Mouse (Mus musculus) limb, embryonic 13.5 days (tissue): Measurements from ENCODE around the gene Ift80. TPM values are rescaled to one million over a fixed set of nuclear protein-coding genes. Genes with fewer than 3 reads are reported as not detected.
"Not testable (repeated sequence)": the region's sequence is repeated elsewhere in the genome, so short reads cannot be mapped to it uniquely, and the experiment has no call there.

Experiments
- ATAC-seq: fragments of 200-750 bp; cut with Nextera tagmentation; 2 replicates; pipeline ENCODE4 v1.8.0; 2017; ENCODE audit warnings: low read depth, moderate number of reproducible peaks, moderate TSS enrichment; ENCODE audit not compliant: low FRiP score
- H3K27ac ChIP-seq: fragments of 300-500 bp; sonication (generic); 2 replicates; pipeline ENCODE4 v1.5.1; 2015; ENCODE audit warnings: inconsistent platforms, mild to moderate bottlenecking, moderate library complexity
- H3K27me3 ChIP-seq: fragments of 300-500 bp; sonication (generic); 2 replicates; pipeline ENCODE4 v1.6.1; 2015; ENCODE audit warnings: mild to moderate bottlenecking, inconsistent platforms
- H3K36me3 ChIP-seq: fragments of 300-500 bp; sonication (generic); 2 replicates; pipeline ENCODE4 v1.6.1; 2015; ENCODE audit warnings: inconsistent platforms, mild to moderate bottlenecking, moderate library complexity
- H3K4me1 ChIP-seq: fragments of 300-500 bp; sonication (generic); 2 replicates; pipeline ENCODE4 v1.6.1; 2015; ENCODE audit warnings: inconsistent platforms
- H3K4me2 ChIP-seq: fragments of 300-500 bp; sonication (generic); replicated peaks from 2 replicates; pipeline ENCODE4 v1.6.1; 2015; ENCODE audit warnings: inconsistent platforms, mild to moderate bottlenecking, moderate library complexity
- H3K4me3 ChIP-seq: fragments of 300-500 bp; sonication (generic); 2 replicates; pipeline ENCODE4 v1.5.1; 2015; ENCODE audit warnings: moderate library complexity, mild to moderate bottlenecking, inconsistent platforms
- H3K9ac ChIP-seq: fragments of 300-500 bp; sonication (generic); 2 replicates; pipeline ENCODE4 v1.6.1; 2015; ENCODE audit warnings: mild to moderate bottlenecking, inconsistent platforms
- H3K9me3 ChIP-seq: fragments of 300-500 bp; sonication (generic); 2 replicates; pipeline ENCODE4 v1.6.1; 2016; ENCODE audit warnings: inconsistent platforms
- WGBS: fragments of 180-500 bp; shearing (Covaris S2); methylation state at CpG from one replicate; pipeline ENCODE4 v1.1.7; 2015; 5-methylcytosine and 5-hydroxymethylcytosine counted together
- polyA plus RNA-seq: library from polyadenylated mRNA; unstranded; fragments of >200 nt; fragmentation: Nextera tagmentation; extraction: Ambion mirVana; gene quantifications from 2 replicates; pipeline ENCODE4 v1.2.1, GENCODE M21; 2015

Ift80 gene
- polyA plus RNA-seq, 1 experiment from 2014 or later, result 21.8 TPM

DNA sequence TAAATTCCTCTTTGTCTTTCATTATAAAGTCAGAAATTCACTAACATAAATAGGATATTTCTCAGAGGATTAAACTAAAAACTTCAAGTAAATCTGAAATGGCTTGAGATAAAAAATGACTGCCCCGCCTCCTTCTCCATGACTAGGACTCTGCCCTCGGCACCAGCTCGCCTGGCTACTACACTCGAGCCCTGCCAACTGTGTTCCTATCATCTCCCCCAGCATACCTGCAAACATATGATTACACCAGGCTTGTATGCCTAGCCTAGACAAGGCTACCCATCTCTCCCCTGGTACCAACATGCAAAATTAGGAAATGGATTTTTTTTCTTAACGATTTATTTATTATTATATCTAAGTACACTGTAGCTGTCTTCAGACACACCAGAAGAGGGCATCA, 51.7 kb downstream of the Ift80 start:
- ATAC-seq, result no peak

DNA sequence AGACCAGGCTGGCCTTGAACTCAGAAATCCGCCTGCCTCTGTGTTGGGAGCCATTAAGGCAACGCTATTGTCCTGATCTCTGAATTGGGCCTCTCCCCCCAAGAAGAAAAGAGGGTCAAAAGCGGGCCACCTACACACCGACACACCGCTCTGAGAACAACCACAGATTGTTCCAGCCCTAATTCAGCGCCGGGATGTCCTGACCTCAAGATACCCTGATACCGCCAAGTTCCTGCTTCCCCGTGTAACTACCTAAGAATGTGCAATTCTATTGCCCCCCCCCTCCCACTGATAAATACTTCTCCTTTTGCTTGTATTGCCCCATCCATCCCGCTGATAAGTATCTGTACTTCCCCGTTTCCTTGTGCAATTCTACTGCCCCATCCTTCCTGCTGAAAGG, 52.4 kb downstream of the Ift80 start:
- not testable (repeated sequence) for H3K9me3 ChIP-seq, H3K9ac ChIP-seq, H3K36me3 ChIP-seq, H3K4me2 ChIP-seq, H3K27me3 ChIP-seq, H3K4me1 ChIP-seq, ATAC-seq, H3K27ac ChIP-seq, H3K4me3 ChIP-seq
- WGBS, result 93% methylated on average over 11 of the region's 11 CpGs

More for the DNA sequence above, 51.7 kb downstream of the Ift80 start:
- H3K4me1 ChIP-seq, result peaks cover 6% of the 10 kb centered on the region; the same call in 1 of the 2 replicates
- no peak overlapping the region for H3K27ac ChIP-seq
- H3K27me3 ChIP-seq, result no peaks in the 10 kb centered on the region
- no peaks in the 10 kb centered on the region for H3K9me3 ChIP-seq
- H3K4me2 ChIP-seq, result no peak overlapping the region
- peaks cover 7% of the 10 kb centered on the region for H3K36me3 ChIP-seq
- WGBS, result 92% methylated on average over 5 of the region's 5 CpGs
- no peak overlapping the region for H3K4me3 ChIP-seq
- no peak overlapping the region for H3K9ac ChIP-seq

DNA sequence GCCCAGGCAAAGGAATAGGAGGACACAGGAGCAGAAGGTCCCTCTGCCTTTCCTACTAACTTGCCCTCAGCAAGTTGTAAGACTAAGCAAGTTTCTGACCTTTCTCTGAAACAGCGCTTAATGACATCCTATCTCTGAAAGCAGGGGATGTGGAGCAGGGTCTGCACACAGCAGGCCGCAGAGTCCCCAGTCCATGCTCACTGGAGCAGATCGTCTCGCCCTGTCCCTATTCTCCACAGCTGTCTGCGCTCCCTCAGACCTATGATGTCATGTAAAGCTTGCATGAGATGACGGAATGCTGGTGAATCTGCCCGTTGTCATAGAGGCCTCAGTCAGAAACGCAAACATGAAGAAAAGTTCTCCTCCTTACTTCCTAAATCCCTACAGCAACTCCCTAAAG, 55.0 kb downstream of the Ift80 start:
- Histone ChIP-seq H3K4me2 (no peak overlapping the region), H3K27ac (no peak overlapping the region), H3K4me1 (peaks cover 6% of the 10 kb centered on the region; the same call in 1 of the 2 replicates), H3K27me3 (no peaks in the 10 kb centered on the region), H3K9ac (no peak overlapping the region), H3K4me3 (no peak overlapping the region), H3K36me3 (peaks cover 3% of the 10 kb centered on the region; the same call in 1 of the 2 replicates), H3K9me3 (no peaks in the 10 kb centered on the region)
- WGBS, result 85% methylated on average over 8 of the region's 8 CpGs
- ATAC-seq, result no peak

DNA sequence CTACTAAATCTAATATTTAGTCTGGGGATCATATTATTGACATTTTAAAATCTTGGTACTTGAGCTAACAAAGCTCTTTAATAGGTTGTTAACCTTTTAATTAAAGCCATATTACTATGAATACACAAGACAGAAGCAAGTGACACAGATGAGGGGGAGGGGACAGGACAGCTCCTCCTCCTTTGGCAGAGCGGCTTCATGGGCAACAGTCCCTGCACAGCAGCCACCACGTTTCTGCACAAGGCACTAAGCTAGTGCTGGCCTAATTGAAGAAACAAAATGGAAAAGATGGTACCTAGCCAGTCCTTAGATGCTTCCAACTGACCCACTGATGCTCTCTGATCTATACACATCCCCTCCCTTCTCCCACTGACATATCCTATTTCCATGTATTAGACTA, 55.5 kb downstream of the Ift80 start:
- Histone ChIP-seq H3K9ac (no peak overlapping the region), H3K27me3 (no peaks in the 10 kb centered on the region), H3K4me1 (peaks cover 6% of the 10 kb centered on the region; the same call in 1 of the 2 replicates), H3K9me3 (no peaks in the 10 kb centered on the region), H3K27ac (no peak overlapping the region), H3K4me2 (no peak overlapping the region), H3K36me3 (peaks cover 3% of the 10 kb centered on the region; the same call in 1 of the 2 replicates), H3K4me3 (no peak overlapping the region)
- 62% methylated on average over 2 of the region's 2 CpGs for WGBS
- no peak for ATAC-seq

DNA sequence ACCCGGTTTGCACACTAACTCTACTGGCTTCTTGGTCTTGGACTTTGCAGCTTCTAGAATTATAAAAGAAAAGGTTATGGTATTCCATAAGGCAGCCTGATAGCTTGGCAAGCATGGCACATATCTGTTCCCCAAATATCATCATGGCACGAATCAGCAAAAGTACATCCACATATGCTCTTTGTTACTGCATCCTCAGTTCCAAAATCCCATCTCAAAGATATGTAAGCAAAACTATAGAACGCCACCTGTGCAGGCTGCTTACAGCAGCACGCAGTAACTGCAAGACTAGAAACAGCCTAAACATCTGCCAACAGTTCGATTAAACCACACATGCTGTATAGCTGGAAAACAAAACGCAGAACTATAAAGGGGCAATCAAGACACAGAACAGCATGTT, 62.5 kb downstream of the Ift80 start:
- Histone ChIP-seq H3K36me3 (peaks cover 10% of the 10 kb centered on the region; the same call in 1 of the 2 replicates), H3K27me3 (no peaks in the 10 kb centered on the region), H3K4me2 (no peak overlapping the region), H3K27ac (no peak overlapping the region), H3K4me1 (no peaks in the 10 kb centered on the region; the same call in 1 of the 2 replicates), H3K9me3 (no peaks in the 10 kb centered on the region), H3K4me3 (no peak overlapping the region), H3K9ac (no peak overlapping the region)
- ATAC-seq, result no peak
- 73% methylated on average over 6 of the region's 6 CpGs for WGBS

DNA sequence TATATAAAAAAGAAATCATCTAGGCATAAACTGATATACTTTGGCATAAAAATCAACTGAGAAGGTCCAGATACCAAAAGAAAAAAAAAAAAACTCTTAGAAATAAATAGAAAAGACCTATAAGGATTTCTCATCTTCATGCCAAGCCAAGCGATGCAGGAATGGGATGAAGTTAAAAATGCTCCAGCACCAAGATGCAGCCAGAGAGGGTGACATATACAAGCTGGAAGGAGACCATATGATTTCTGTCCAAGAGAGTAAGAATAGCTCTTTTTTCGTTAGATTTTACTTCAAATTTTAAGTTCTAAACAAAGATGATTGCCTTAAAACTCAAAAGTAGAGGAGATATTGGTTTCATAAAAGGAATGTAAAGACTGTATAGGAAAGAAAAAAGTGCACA, 64.1 kb downstream of the Ift80 start:
- Histone ChIP-seq H3K4me2 (no peak overlapping the region), H3K4me3 (no peak overlapping the region), H3K36me3 (peaks cover 20% of the 10 kb centered on the region), H3K9me3 (no peaks in the 10 kb centered on the region), H3K9ac (no peak overlapping the region), H3K27me3 (no peaks in the 10 kb centered on the region), H3K27ac (no peak overlapping the region), H3K4me1 (no peaks in the 10 kb centered on the region; the same call in 1 of the 2 replicates)
- no peak for ATAC-seq
- WGBS, result 87% methylated on average over 2 of the region's 2 CpGs

DNA sequence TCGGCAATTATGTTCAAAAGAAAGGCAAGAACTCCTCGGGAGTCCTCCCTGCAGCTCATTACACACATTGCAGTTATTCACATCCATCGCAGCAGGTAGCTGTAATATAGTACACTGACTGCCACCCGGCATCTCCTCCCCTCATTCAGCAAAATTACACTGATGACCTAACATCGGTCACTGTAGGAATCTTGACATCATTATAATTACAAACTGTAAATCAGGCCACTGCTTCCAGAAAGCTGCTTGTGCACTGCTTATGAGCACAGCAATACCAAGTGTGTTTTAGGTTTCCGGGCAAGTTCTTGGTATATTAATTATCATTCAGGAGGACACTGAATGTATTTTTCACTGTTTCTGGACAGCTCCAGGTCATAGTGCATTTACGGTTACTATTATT, 65.1 kb downstream of the Ift80 start:
- ATAC-seq, result no peak
- Histone ChIP-seq H3K9ac (no peak overlapping the region), H3K4me1 (no peaks in the 10 kb centered on the region; the same call in 1 of the 2 replicates), H3K4me3 (no peak overlapping the region), H3K36me3 (peaks cover 22% of the 10 kb centered on the region), H3K9me3 (no peaks in the 10 kb centered on the region), H3K27ac (no peak overlapping the region), H3K4me2 (no peak overlapping the region), H3K27me3 (no peaks in the 10 kb centered on the region)
- 86% methylated on average over 7 of the region's 7 CpGs for WGBS

DNA sequence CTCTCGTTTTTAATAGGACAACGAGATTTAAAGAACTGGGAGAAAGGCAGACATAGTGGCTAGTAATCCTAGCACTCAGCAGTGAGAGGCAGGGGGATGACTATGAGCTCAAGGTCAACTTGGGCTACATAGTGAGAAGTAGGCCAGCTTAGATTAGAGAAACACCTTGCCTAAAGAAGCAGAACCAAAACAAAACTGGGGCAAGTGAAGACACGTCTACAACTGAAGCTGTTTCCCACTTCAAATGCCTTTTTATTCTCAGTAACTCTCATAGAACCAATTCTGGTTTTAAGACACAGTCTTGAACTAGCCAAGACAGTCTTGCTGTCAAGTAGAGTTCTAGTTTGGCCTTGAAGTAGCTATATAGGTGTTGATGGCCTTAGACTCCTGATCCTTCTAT, 67.7 kb downstream of the Ift80 start:
- H3K4me3 ChIP-seq, result no peak overlapping the region
- no peaks in the 10 kb centered on the region for H3K9me3 ChIP-seq
- H3K27ac ChIP-seq, result no peak overlapping the region
- WGBS, result 92% methylated on average over 3 of the region's 3 CpGs
- H3K27me3 ChIP-seq, result no peaks in the 10 kb centered on the region
- no peak overlapping the region for H3K9ac ChIP-seq
- no peak for ATAC-seq
- peaks cover 23% of the 10 kb centered on the region for H3K36me3 ChIP-seq
- no peak overlapping the region for H3K4me2 ChIP-seq
- no peaks in the 10 kb centered on the region; the same call in 1 of the 2 replicates for H3K4me1 ChIP-seq

DNA sequence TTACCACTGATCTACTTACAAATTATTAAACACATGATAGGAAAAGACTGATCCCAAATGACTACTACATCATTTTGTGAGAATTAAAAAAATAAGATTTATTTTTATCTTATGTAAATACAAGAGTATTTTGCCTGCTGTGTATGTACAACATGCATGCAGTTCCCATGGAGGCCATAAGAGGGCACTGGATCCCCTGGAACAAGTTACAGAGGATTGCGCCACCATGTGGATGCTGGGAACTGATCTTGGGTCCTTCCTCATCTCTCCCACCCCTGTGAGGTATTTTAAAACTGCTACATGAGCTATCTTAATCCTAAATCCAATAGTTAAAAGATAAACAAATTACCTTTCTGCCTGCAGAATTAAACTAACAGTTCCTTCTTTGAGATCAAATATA, 68.9 kb downstream of the Ift80 start:
- no peak overlapping the region for H3K4me2 ChIP-seq
- H3K27me3 ChIP-seq, result no peaks in the 10 kb centered on the region
- no peak overlapping the region for H3K9ac ChIP-seq
- H3K36me3 ChIP-seq, result peaks cover 23% of the 10 kb centered on the region
- H3K4me1 ChIP-seq, result no peaks in the 10 kb centered on the region
- no peaks in the 10 kb centered on the region for H3K9me3 ChIP-seq
- no peak for ATAC-seq
- H3K4me3 ChIP-seq, result no peak overlapping the region
- H3K27ac ChIP-seq, result no peak overlapping the region
- WGBS, result 97% methylated on average over 1 of the region's 1 CpGs

DNA sequence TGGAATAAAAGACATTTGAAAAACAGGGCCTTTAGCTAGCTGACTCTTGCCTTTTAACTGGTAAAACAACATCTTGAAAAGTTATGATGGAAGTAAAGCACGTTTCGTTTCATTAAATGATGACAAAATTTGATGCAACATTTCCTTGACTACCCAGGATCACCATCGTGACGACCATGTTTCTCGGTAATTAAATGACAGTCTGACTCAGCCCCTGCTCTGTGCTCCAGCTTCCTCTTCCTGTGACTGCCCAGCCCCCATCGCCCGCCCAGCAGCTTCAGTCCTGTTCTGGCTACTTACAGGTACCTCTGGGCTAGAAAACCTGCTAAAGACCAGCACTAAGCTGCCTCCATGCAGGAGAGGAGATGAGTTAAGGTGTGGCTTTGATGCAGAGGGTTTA, 70.1 kb downstream of the Ift80 start:
- Histone ChIP-seq H3K4me2 (no peak overlapping the region), H3K9ac (no peak overlapping the region), H3K27ac (no peak overlapping the region), H3K36me3 (peaks cover 26% of the 10 kb centered on the region), H3K9me3 (no peaks in the 10 kb centered on the region), H3K4me1 (no peaks in the 10 kb centered on the region), H3K4me3 (no peak overlapping the region), H3K27me3 (no peaks in the 10 kb centered on the region)
- ATAC-seq, result no peak
- WGBS, result 86% methylated on average over 7 of the region's 7 CpGs

DNA sequence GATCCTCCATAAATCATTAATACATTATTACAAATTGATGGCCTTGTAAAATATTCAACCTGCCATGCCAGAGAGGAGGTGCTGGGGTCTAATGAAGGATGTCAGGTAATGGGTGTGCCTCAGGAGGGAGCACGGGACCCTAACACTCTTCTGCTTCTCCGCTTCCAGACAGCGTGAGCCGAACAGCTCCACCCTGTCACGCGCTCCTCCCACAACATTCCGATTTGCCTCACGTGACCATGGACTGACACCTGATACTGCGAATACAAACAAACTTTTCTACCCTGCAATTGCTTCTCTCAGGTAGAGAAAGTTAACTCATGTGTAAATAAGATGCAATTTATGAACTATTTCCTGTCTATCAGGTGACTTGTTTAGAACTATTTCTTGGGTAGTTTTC, 75.8 kb downstream of the Ift80 start:
- H3K27me3 ChIP-seq, result no peaks in the 10 kb centered on the region
- peaks cover 10% of the 10 kb centered on the region; the same call in 1 of the 2 replicates for H3K36me3 ChIP-seq
- no peaks in the 10 kb centered on the region for H3K4me1 ChIP-seq
- no peak for ATAC-seq
- H3K4me2 ChIP-seq, result no peak overlapping the region
- no peak overlapping the region for H3K4me3 ChIP-seq
- no peak overlapping the region for H3K9ac ChIP-seq
- no peak overlapping the region for H3K27ac ChIP-seq
- no peaks in the 10 kb centered on the region for H3K9me3 ChIP-seq
- WGBS, result 79% methylated on average over 9 of the region's 9 CpGs

DNA sequence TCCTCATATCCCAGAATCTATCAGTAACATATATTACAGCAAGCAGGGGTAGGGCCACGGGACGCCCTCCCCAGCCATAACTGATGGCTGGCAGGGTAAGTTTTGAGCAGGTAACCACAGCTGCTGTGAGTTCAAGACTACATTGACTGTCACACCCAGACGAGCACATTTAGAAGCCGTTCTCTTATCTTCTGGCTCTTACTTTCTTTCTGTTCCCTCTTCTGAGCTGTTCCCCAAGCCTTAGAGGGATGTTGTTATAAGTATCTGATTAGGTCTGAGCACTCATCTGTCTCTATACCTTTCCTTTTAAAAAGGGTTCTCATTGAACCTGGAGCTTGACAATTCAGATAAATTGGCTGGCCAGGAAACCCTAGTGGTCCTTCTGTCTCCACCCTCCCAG, 96.9 kb downstream of the Ift80 start:
- no peak for ATAC-seq

More for the DNA sequence above, 96.9 kb downstream of the Ift80 start:
- Histone ChIP-seq H3K4me3 (no peak overlapping the region), H3K4me1 (no peaks in the 10 kb centered on the region), H3K36me3 (peaks cover 6% of the 10 kb centered on the region), H3K27ac (no peak overlapping the region), H3K9me3 (no peaks in the 10 kb centered on the region), H3K27me3 (no peaks in the 10 kb centered on the region), H3K9ac (no peak overlapping the region), H3K4me2 (no peak overlapping the region)
- 89% methylated on average over 4 of the region's 4 CpGs for WGBS
